Mouse (Mus musculus) megakaryocyte, embryonic 14.5 days (primary cell): ENCODE data around the gene Hal. TPM values are rescaled to one million over a fixed set of nuclear protein-coding genes. Genes with fewer than 3 reads are reported as not detected.

Source experiments
- H3K27me3 ChIP-seq: replicated peaks from 2 replicates; pipeline ENCODE3; 2012; ENCODE audit warnings: inconsistent platforms
- H3K36me3 ChIP-seq: replicated peaks from 2 replicates; pipeline ENCODE3; 2012; ENCODE audit warnings: low read length, inconsistent platforms, mixed read lengths
- H3K4me1 ChIP-seq: 2 replicates; pipeline ENCODE4 v1.6.1; 2012; ENCODE audit warnings: inconsistent platforms
- H3K4me3 ChIP-seq: replicated peaks from 2 replicates; pipeline ENCODE3; 2012; ENCODE audit warnings: moderate library complexity, mild to moderate bottlenecking, inconsistent platforms
- H3K9me3 ChIP-seq: 2 replicates; pipeline ENCODE4 v1.6.1; 2012; ENCODE audit warnings: inconsistent platforms
- FLI1 ChIP-seq: IDR thresholded peaks from 2 replicates; pipeline ENCODE4 v1.6.1; 2012; ENCODE audit warnings: low read length, inconsistent platforms, mixed read lengths
- GATA1 ChIP-seq: IDR thresholded peaks from 3 replicates; pipeline ENCODE4 v1.6.1; 2012; ENCODE audit warnings: mixed read lengths, low read length, inconsistent platforms, borderline replicate concordance
- polyA plus RNA-seq: library from polyadenylated mRNA; stranded (reverse); fragments of >175 nt; gene quantifications from 2 replicates; pipeline ENCODE4 v1.2.3, GENCODE M21; 2012; ENCODE audit warnings: low replicate concordance; ENCODE audit not compliant: insufficient read depth

The Hal gene
- polyA plus RNA-seq, result 0.11 TPM in 1 of 2 replicates, not detected in the other

- Histone ChIP-seq H3K4me3 (no peak within 1 kb of the TSS), H3K9me3 (no peaks in the 10 kb centered on the region), H3K36me3 (peaks cover 26% of the 10 kb centered on the region), H3K4me1 (peaks cover 11% of the 10 kb centered on the region; the same call in 1 of the 2 replicates), H3K27me3 (peaks cover 18% of the 10 kb centered on the region)
- TF ChIP-seq GATA1, result no peak
- no peak for TF ChIP-seq FLI1
Observed at GRCm38 (mm10) chr10:93488066-93488827, at the start of gene Hal. TSS of gene Hal (plus strand) at chr10:93488768.

- H3K4me3 ChIP-seq, result no peak overlapping the region
- H3K4me1 ChIP-seq, result no peaks in the 10 kb centered on the region; the same call in 1 of the 2 replicates
- no peak for TF ChIP-seq GATA1
- TF ChIP-seq FLI1, result no peak
- no peaks in the 10 kb centered on the region for H3K9me3 ChIP-seq
- H3K36me3 ChIP-seq, result no peaks in the 10 kb centered on the region
- peaks cover 19% of the 10 kb centered on the region for H3K27me3 ChIP-seq
Observed at GRCm38 (mm10) chr10:93441501-93441900, 47.1 kb upstream of the Hal start.

- Histone ChIP-seq H3K9me3 (no peaks in the 10 kb centered on the region), H3K36me3 (no peaks in the 10 kb centered on the region), H3K4me3 (no peak overlapping the region), H3K27me3 (peaks cover 19% of the 10 kb centered on the region), H3K4me1 (no peaks in the 10 kb centered on the region; the same call in 1 of the 2 replicates)
- TF ChIP-seq GATA1, result no peak
- TF ChIP-seq FLI1, result no peak
Observed at GRCm38 (mm10) chr10:93442183-93442582, 46.4 kb upstream of the Hal start.

GRCm38 (mm10) chr10:93444407-93444806 is 44.2 kb upstream of the Hal start:
- no peak overlapping the region for H3K4me3 ChIP-seq
- 0 out of 2 replicates have a peak, but pooled peaks cover 4% of the 10 kb centered on the region for H3K4me1 ChIP-seq
- no peaks in the 10 kb centered on the region for H3K36me3 ChIP-seq
- TF ChIP-seq FLI1, result no peak
- TF ChIP-seq GATA1, result no peak
- H3K9me3 ChIP-seq, result no peaks in the 10 kb centered on the region
- peaks cover 24% of the 10 kb centered on the region for H3K27me3 ChIP-seq

- peaks cover 11% of the 10 kb centered on the region for H3K4me1 ChIP-seq
- H3K9me3 ChIP-seq, result no peaks in the 10 kb centered on the region; the same call in 1 of the 2 replicates
- H3K27me3 ChIP-seq, result peaks cover 16% of the 10 kb centered on the region
- TF ChIP-seq GATA1, result no peak
- no peak for TF ChIP-seq FLI1
- no peak overlapping the region for H3K4me3 ChIP-seq
- no peaks in the 10 kb centered on the region for H3K36me3 ChIP-seq
Observed at GRCm38 (mm10) chr10:93447398-93447797, 41.2 kb upstream of the Hal start.

GRCm38 (mm10) chr10:93454652-93455014 is 33.9 kb upstream of the Hal start:
- H3K36me3 ChIP-seq, result peaks cover 5% of the 10 kb centered on the region
- H3K4me1 ChIP-seq, result peaks cover 18% of the 10 kb centered on the region
- H3K4me3 ChIP-seq, result peak overlapping the region; percentile 100
- no peaks in the 10 kb centered on the region; the same call in 1 of the 2 replicates for H3K9me3 ChIP-seq
- no peaks in the 10 kb centered on the region for H3K27me3 ChIP-seq
- TF ChIP-seq FLI1 (no peak), GATA1 (no peak)

GRCm38 (mm10) chr10:93460106-93460505 is 28.5 kb upstream of the Hal start:
- Histone ChIP-seq H3K4me1 (peaks cover 4% of the 10 kb centered on the region; the same call in 1 of the 2 replicates), H3K4me3 (no peak overlapping the region), H3K27me3 (no peaks in the 10 kb centered on the region), H3K9me3 (no peaks in the 10 kb centered on the region), H3K36me3 (peaks cover 60% of the 10 kb centered on the region)
- TF ChIP-seq FLI1 (no peak), GATA1 (no peak)

GRCm38 (mm10) chr10:93462692-93463382 is 25.7 kb upstream of the Hal start:
- Histone ChIP-seq H3K9me3 (no peaks in the 10 kb centered on the region), H3K4me1 (no peaks in the 10 kb centered on the region), H3K36me3 (peaks cover 87% of the 10 kb centered on the region), H3K4me3 (no peak overlapping the region), H3K27me3 (no peaks in the 10 kb centered on the region)
- TF ChIP-seq GATA1, result no peak
- no peak for TF ChIP-seq FLI1

- no peaks in the 10 kb centered on the region for H3K9me3 ChIP-seq
- H3K4me3 ChIP-seq, result no peak overlapping the region
- TF ChIP-seq FLI1, result no peak
- TF ChIP-seq GATA1, result no peak
- H3K4me1 ChIP-seq, result no peaks in the 10 kb centered on the region
- no peaks in the 10 kb centered on the region for H3K27me3 ChIP-seq
- peaks cover 90% of the 10 kb centered on the region for H3K36me3 ChIP-seq
Observed at GRCm38 (mm10) chr10:93463611-93464010, 25.0 kb upstream of the Hal start.

GRCm38 (mm10) chr10:93467259-93467658 is 21.3 kb upstream of the Hal start:
- Histone ChIP-seq H3K27me3 (no peaks in the 10 kb centered on the region), H3K4me1 (no peaks in the 10 kb centered on the region; the same call in 1 of the 2 replicates), H3K4me3 (no peak overlapping the region), H3K36me3 (peaks cover 90% of the 10 kb centered on the region), H3K9me3 (no peaks in the 10 kb centered on the region)
- no peak for TF ChIP-seq FLI1
- no peak for TF ChIP-seq GATA1
